Mouse (Mus musculus): ENCODE data around the gene Sectm1a. TPM values are rescaled to one million over a fixed set of nuclear protein-coding genes. Genes with fewer than 3 reads are reported as not detected.
A peak's percentile ranks its signal among the peaks of the same experiment; 100 is the strongest.

The Sectm1a gene
- polyA plus RNA-seq, 1 experiment from 2014 or later: 0.99 TPM

GRCm38 (mm10) chr11:121099762-121100161 is 18.7 kb upstream of the Sectm1a start:
- no peak for ATAC-seq (ENCODE audit: insufficient read depth, low FRiP score)
- H3K9ac ChIP-seq (ENCODE audit: low read length): no peak overlapping the region
- no peak overlapping the region for H3K4me2 ChIP-seq (ENCODE audit: low read depth, low read length)
- H3K27ac ChIP-seq (ENCODE audit: low read length): no peak overlapping the region
- no peaks in the 10 kb centered on the region for H3K9me3 ChIP-seq (replicated peaks; ENCODE audit: control insufficient read depth, low read length)
- no peak overlapping the region for H3K4me3 ChIP-seq (replicated peaks; ENCODE audit: low read length)
- H3K36me3 ChIP-seq (ENCODE audit: control insufficient read depth, insufficient read depth, low read length): no peaks in the 10 kb centered on the region
- H3K27me3 ChIP-seq (ENCODE audit: control insufficient read depth, insufficient read depth, low read length): no peaks in the 10 kb centered on the region
- WGBS: 68% methylated on average over 7 of the region's 7 CpGs
- H3K4me1 ChIP-seq (ENCODE audit: control insufficient read depth, insufficient read depth, low read length): no peaks in the 10 kb centered on the region

GRCm38 (mm10) chr11:121092606-121093585 is 11.9 kb upstream of the Sectm1a start:
- H3K9me3 ChIP-seq (replicated peaks; ENCODE audit: control insufficient read depth, low read length): no peaks in the 10 kb centered on the region
- no peak overlapping the region for H3K4me3 ChIP-seq (replicated peaks; ENCODE audit: low read length)
- no peaks in the 10 kb centered on the region for H3K27me3 ChIP-seq (ENCODE audit: control insufficient read depth, insufficient read depth, low read length)
- no peak overlapping the region for H3K4me2 ChIP-seq (ENCODE audit: low read depth, low read length)
- no peaks in the 10 kb centered on the region for H3K36me3 ChIP-seq (ENCODE audit: control insufficient read depth, insufficient read depth, low read length)
- no peak for ATAC-seq (ENCODE audit: insufficient read depth, low FRiP score)
- H3K4me1 ChIP-seq (ENCODE audit: control insufficient read depth, insufficient read depth, low read length): peaks cover under 1% of the 10 kb centered on the region; the same call in 1 of the 2 replicates
- H3K9ac ChIP-seq (ENCODE audit: low read length): no peak overlapping the region
- 85% methylated on average over 14 of the region's 14 CpGs for WGBS
- H3K27ac ChIP-seq (ENCODE audit: low read length): no peak overlapping the region

- no peaks in the 10 kb centered on the region for H3K36me3 ChIP-seq (ENCODE audit: control insufficient read depth, insufficient read depth, low read length)
- H3K4me2 ChIP-seq (ENCODE audit: low read depth, low read length): no peak overlapping the region
- 47% methylated on average over 4 of the region's 4 CpGs for WGBS
- H3K27me3 ChIP-seq (ENCODE audit: control insufficient read depth, insufficient read depth, low read length): no peaks in the 10 kb centered on the region
- H3K9me3 ChIP-seq (replicated peaks; ENCODE audit: control insufficient read depth, low read length): no peaks in the 10 kb centered on the region
- H3K4me1 ChIP-seq (ENCODE audit: control insufficient read depth, insufficient read depth, low read length): peaks cover 3% of the 10 kb centered on the region; the same call in 1 of the 2 replicates
- H3K27ac ChIP-seq (ENCODE audit: low read length): 0 out of 2 replicates have a peak overlapping the region, but pooled peaks have one; percentile 31
- H3K4me3 ChIP-seq (replicated peaks; ENCODE audit: low read length): no peak overlapping the region
- ATAC-seq (ENCODE audit: insufficient read depth, low FRiP score): peak; percentile 68
- H3K9ac ChIP-seq (ENCODE audit: low read length): no peak overlapping the region
These were observed 9.9 kb upstream of the Sectm1a start for GRCm38 (mm10) chr11:121090943-121091342.

GRCm38 (mm10) chr11:121089756-121090546 is 8.9 kb upstream of the Sectm1a start:
- no peak overlapping the region for H3K4me2 ChIP-seq (ENCODE audit: low read depth, low read length)
- 67% methylated on average over 2 of the region's 2 CpGs for WGBS
- H3K4me3 ChIP-seq (replicated peaks; ENCODE audit: low read length): no peak overlapping the region
- no peak for ATAC-seq (ENCODE audit: insufficient read depth, low FRiP score)
- peaks cover 3% of the 10 kb centered on the region; the same call in 1 of the 2 replicates for H3K4me1 ChIP-seq (ENCODE audit: control insufficient read depth, insufficient read depth, low read length)
- no peaks in the 10 kb centered on the region for H3K9me3 ChIP-seq (replicated peaks; ENCODE audit: control insufficient read depth, low read length)
- H3K27me3 ChIP-seq (ENCODE audit: control insufficient read depth, insufficient read depth, low read length): no peaks in the 10 kb centered on the region
- H3K36me3 ChIP-seq (ENCODE audit: control insufficient read depth, insufficient read depth, low read length): no peaks in the 10 kb centered on the region
- no peak overlapping the region for H3K9ac ChIP-seq (ENCODE audit: low read length)
- H3K27ac ChIP-seq (ENCODE audit: low read length): no peak overlapping the region; the same call in 1 of the 2 replicates

GRCm38 (mm10) chr11:121088997-121089396 is 8.0 kb upstream of the Sectm1a start:
- no peak overlapping the region for H3K4me2 ChIP-seq (ENCODE audit: low read depth, low read length)
- WGBS: 64% methylated on average over 6 of the region's 6 CpGs
- H3K4me1 ChIP-seq (ENCODE audit: control insufficient read depth, insufficient read depth, low read length): peaks cover 3% of the 10 kb centered on the region; the same call in 1 of the 2 replicates
- no peak for ATAC-seq (ENCODE audit: insufficient read depth, low FRiP score)
- no peaks in the 10 kb centered on the region for H3K27me3 ChIP-seq (ENCODE audit: control insufficient read depth, insufficient read depth, low read length)
- H3K27ac ChIP-seq (ENCODE audit: low read length): 0 out of 2 replicates have a peak overlapping the region, but pooled peaks have one; percentile 6
- H3K9me3 ChIP-seq (replicated peaks; ENCODE audit: control insufficient read depth, low read length): no peaks in the 10 kb centered on the region
- no peaks in the 10 kb centered on the region for H3K36me3 ChIP-seq (ENCODE audit: control insufficient read depth, insufficient read depth, low read length)
- no peak overlapping the region for H3K4me3 ChIP-seq (replicated peaks; ENCODE audit: low read length)
- H3K9ac ChIP-seq (ENCODE audit: low read length): no peak overlapping the region

- WGBS: 45% methylated on average over 4 of the region's 4 CpGs
- ATAC-seq (ENCODE audit: insufficient read depth, low FRiP score): no peak
- Histone ChIP-seq H3K4me3 (replicated peaks; ENCODE audit: low read length) (no peak overlapping the region), H3K4me2 (ENCODE audit: low read depth, low read length) (no peak overlapping the region), H3K36me3 (ENCODE audit: control insufficient read depth, insufficient read depth, low read length) (no peaks in the 10 kb centered on the region), H3K9ac (ENCODE audit: low read length) (no peak overlapping the region), H3K27me3 (ENCODE audit: control insufficient read depth, insufficient read depth, low read length) (no peaks in the 10 kb centered on the region), H3K27ac (ENCODE audit: low read length) (peak overlapping the region; percentile 68), H3K9me3 (replicated peaks; ENCODE audit: control insufficient read depth, low read length) (no peaks in the 10 kb centered on the region), H3K4me1 (ENCODE audit: control insufficient read depth, insufficient read depth, low read length) (peaks cover 10% of the 10 kb centered on the region)
These were observed 5.3 kb upstream of the Sectm1a start for GRCm38 (mm10) chr11:121086296-121086695.

GRCm38 (mm10) chr11:121085181-121085580 is 4.2 kb upstream of the Sectm1a start:
- 38% methylated on average over 5 of the region's 5 CpGs for WGBS
- Histone ChIP-seq H3K4me2 (ENCODE audit: low read depth, low read length) (no peak overlapping the region), H3K27ac (ENCODE audit: low read length) (peak overlapping the region; percentile 68; the same call in 1 of the 2 replicates), H3K9ac (ENCODE audit: low read length) (no peak overlapping the region), H3K4me3 (replicated peaks; ENCODE audit: low read length) (no peak overlapping the region), H3K27me3 (ENCODE audit: control insufficient read depth, insufficient read depth, low read length) (no peaks in the 10 kb centered on the region), H3K9me3 (replicated peaks; ENCODE audit: control insufficient read depth, low read length) (no peaks in the 10 kb centered on the region), H3K36me3 (ENCODE audit: control insufficient read depth, insufficient read depth, low read length) (no peaks in the 10 kb centered on the region), H3K4me1 (ENCODE audit: control insufficient read depth, insufficient read depth, low read length) (peaks cover 10% of the 10 kb centered on the region)
- ATAC-seq (ENCODE audit: insufficient read depth, low FRiP score): peak; percentile 65

GRCm38 (mm10) chr11:121082857-121083500 is 2.0 kb upstream of the Sectm1a start:
- WGBS: 43% methylated on average over 6 of the region's 6 CpGs
- H3K9ac ChIP-seq (ENCODE audit: low read length): no peak overlapping the region
- peaks cover 10% of the 10 kb centered on the region for H3K4me1 ChIP-seq (ENCODE audit: control insufficient read depth, insufficient read depth, low read length)
- ATAC-seq (ENCODE audit: insufficient read depth, low FRiP score): no peak
- H3K4me2 ChIP-seq (ENCODE audit: low read depth, low read length): peak overlapping the region; percentile 12; the same call in 1 of the 2 replicates
- no peaks in the 10 kb centered on the region for H3K27me3 ChIP-seq (ENCODE audit: control insufficient read depth, insufficient read depth, low read length)
- no peak overlapping the region for H3K4me3 ChIP-seq (replicated peaks; ENCODE audit: low read length)
- peak overlapping the region; percentile 21; the same call in 1 of the 2 replicates for H3K27ac ChIP-seq (ENCODE audit: low read length)
- H3K9me3 ChIP-seq (replicated peaks; ENCODE audit: control insufficient read depth, low read length): no peaks in the 10 kb centered on the region
- H3K36me3 ChIP-seq (ENCODE audit: control insufficient read depth, insufficient read depth, low read length): no peaks in the 10 kb centered on the region
